Mouse (Mus musculus) heart, postnatal 10 days (tissue): ENCODE measurements at regions not wholly inside any gene's neighbourhood (a gene's known extent, or its start where the extent isn't known, plus 50 kb on each side); places are given as distances from the start of the nearest gene placed in this dataset.

Experiments
- DNase-seq, 2 experiments: peaks; one replicate each; pipeline ENCODE4 v3.0.0; 2021
- intact Hi-C: fragments of 180-260 bp; cut with DNase I; formaldehyde crosslinking; loops from one replicate; pipeline ENCODE4 v1.15.1; 2025

GRCm38 (mm10) chr1:41810318-41810964 is 885.1 kb upstream of the Pou3f3 start:
- intact Hi-C loops: loop anchor here (2.0 to 5.0 kb wide), 3 partner anchors 427 to 902 kb away; no protein-coding TSS in a partner anchor

GRCm38 (mm10) chr1:41811130-41811529 is 884.4 kb upstream of the Pou3f3 start:
- intact Hi-C loops: loop anchor here (2.0 to 5.0 kb wide), 3 partner anchors 426 to 901 kb away; no protein-coding TSS in a partner anchor
- no peak for DNase-seq

More at GRCm38 (mm10) chr1:41810318-41810964, 885.1 kb upstream of the Pou3f3 start:
- peak; percentile 48 to 53 for DNase-seq

- intact Hi-C loops: loop anchor here (5.0 kb wide), 2 partner anchors 425 to 900 kb away; no protein-coding TSS in a partner anchor
- no peak for DNase-seq
Observed at GRCm38 (mm10) chr1:41812071-41812470, 883.5 kb upstream of the Pou3f3 start.

- intact Hi-C loops: loop anchor here (5.0 kb wide), 2 partner anchors 423 to 898 kb away; no protein-coding TSS in a partner anchor
- no peak for DNase-seq
Observed at GRCm38 (mm10) chr1:41814032-41815005, 881.2 kb upstream of the Pou3f3 start.

GRCm38 (mm10) chr1:41815021-41815420 is 880.5 kb upstream of the Pou3f3 start:
- DNase-seq: no peak
- intact Hi-C loops: no loop called here

GRCm38 (mm10) chr1:41822742-41823141 is 872.8 kb upstream of the Pou3f3 start:
- DNase-seq: no peak
- intact Hi-C loops: no loop called here

GRCm38 (mm10) chr1:41825223-41825622 is 870.3 kb upstream of the Pou3f3 start:
- intact Hi-C loops: no loop called here
- DNase-seq: no peak

GRCm38 (mm10) chr1:41831641-41832040 is 863.9 kb upstream of the Pou3f3 start:
- no peak for DNase-seq
- intact Hi-C loops: no loop called here
